ENCODE assay signal across 21 mouse cellular contexts in genomic region chr2:62923803-62924202, GRCm38 (mm10).
DNase-seq lines count a peak whose midpoint lies in the region; ATAC-seq and TF ChIP-seq lines count a peak whose summit lies in the region.
"Had no signal": no experiment of that assay in that cellular context is flagged by ENCODE, and none has a peak within 500 bp of the region (broad histone marks: within the 10 kb centered on the region; RNA-seq: fewer than 3 reads in every experiment).

No protein-coding gene starts in this region.

- peak; percentile 69 for ATAC-seq in frontal cortex, adult (ENCODE audit: low TSS enrichment)
- ATAC-seq: CD4-positive, CD25-positive, alpha-beta regulatory T cell, adult 4 months; forebrain, embryonic 16.5 days had no signal

- WGBS in lung, adult 2 months: 74% methylated on average over 4 of the region's 4 CpGs

- no peak for TF ChIP-seq CTCF in lung, adult 2 months (IDR thresholded peaks at IDR 0.05; ENCODE audit: insufficient read depth, low read length)

- TF ChIP-seq POLR2A in lung, adult 2 months (IDR thresholded peaks at IDR 0.05; ENCODE audit: borderline replicate concordance, extremely low read depth, low read depth, low read length): no peak

- H3K4me3 ChIP-seq in lung, adult 2 months (replicated peaks; ENCODE audit: extremely low read depth, low read depth, low read length): no peak overlapping the region
- H3K4me3 ChIP-seq: embryonic facial prominence, embryonic 13.5 days; forebrain, embryonic 12.5 days; heart, embryonic 12.5 days; hindbrain, embryonic 15.5 days had no signal

- no peaks in the 10 kb centered on the region for H3K4me1 ChIP-seq in lung, adult 2 months (ENCODE audit: control insufficient read depth, insufficient read depth, low read length)
- H3K4me1 ChIP-seq: embryonic facial prominence, embryonic 13.5 days; forebrain, embryonic 12.5 days; heart, embryonic 12.5 days; hindbrain, embryonic 15.5 days had no signal

- DNase-seq in frontal cortex, postnatal 10 days (ENCODE audit: low spot score in 2 of 2): no peak
- DNase-seq in layer of hippocampus, adult 8-10 months (ENCODE audit: low spot score in 2 of 2): peak; percentile 9 to 16
- DNase-seq in layer of hippocampus, postnatal 36 days: no peak
- DNase-seq in brain, adult 2 months (ENCODE audit: low read depth, low spot score): peak; percentile 66
- peak; percentile 9 to 33 for DNase-seq in layer of hippocampus, postnatal 14 days (ENCODE audit: low spot score in 2 of 2)
- DNase-seq in lung, adult 2 months: no peak
- DNase-seq: adrenal gland, adult 8-10 months; adrenal gland, postnatal 36 days; B cell, adult 2 months; cerebellum, adult 11 months; cerebellum, adult 8-10 months; cerebellum, postnatal 14 days; gastrocnemius, postnatal 14 days; heart, postnatal 36 days had no signal

Comparison
In these comparisons a context has a peak if more than half of its experiments do, and no peak if none do; other contexts are left out.
1. DNase-seq: peak in layer of hippocampus, adult 8-10 months (2 of 2), brain, adult 2 months (single experiment) and layer of hippocampus, postnatal 14 days (2 of 2); none in frontal cortex, postnatal 10 days (0 of 2), layer of hippocampus, postnatal 36 days (0 of 2) and lung, adult 2 months (single experiment).